Mouse (Mus musculus): Measurements from ENCODE around the gene Anp32e.
"Not testable (repeated sequence)": the region's sequence is repeated elsewhere in the genome, so short reads cannot be mapped to it uniquely, and the experiment has no call there.

DNA sequence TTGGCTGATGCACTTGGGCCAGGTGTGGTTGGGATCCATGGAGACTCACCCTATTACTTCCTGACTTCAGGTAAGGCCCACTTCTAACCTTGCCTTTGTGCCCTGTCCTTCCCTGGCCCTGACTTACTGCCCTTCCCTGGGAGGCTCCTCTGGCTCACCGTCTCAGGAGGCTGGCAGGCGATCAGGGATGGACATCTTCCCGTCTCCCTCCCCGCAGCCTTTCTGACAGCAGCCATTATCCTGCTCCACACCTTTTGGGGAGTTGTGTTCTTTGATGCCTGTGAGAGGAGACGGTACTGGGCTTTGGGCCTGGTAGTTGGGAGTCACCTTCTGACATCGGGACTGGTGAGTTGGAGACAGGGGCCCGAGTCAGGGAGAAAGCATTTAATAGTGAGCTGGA, 33.5 kb upstream of the Anp32e start:
- TF ChIP-seq EP300, CTCF (IDR thresholded peaks at IDR 0.05): not testable (repeated sequence)

Data from lung, postnatal 0 days (tissue).